Mouse (Mus musculus) liver, embryonic 13.5 days (tissue): Measurements from ENCODE around the gene Hydin. TPM values are rescaled to one million over a fixed set of nuclear protein-coding genes. Genes with fewer than 3 reads are reported as not detected.
A peak's percentile ranks its signal among the peaks of the same experiment; 100 is the strongest.
"Not testable (repeated sequence)": the region's sequence is repeated elsewhere in the genome, so short reads cannot be mapped to it uniquely, and the experiment has no call there.

Experiments
- ATAC-seq: fragments of 200-750 bp; cut with Nextera tagmentation; 2 replicates; pipeline ENCODE4 v1.8.0; 2017; ENCODE audit warnings: low read depth, mild to moderate bottlenecking, moderate number of reproducible peaks, moderate library complexity
- DNase-seq: peaks from one replicate; pipeline ENCODE4 v3.0.0; 2022
- H3K27ac ChIP-seq: fragments of 300-500 bp; sonication (generic); 2 replicates; pipeline ENCODE4 v1.5.1; 2015; ENCODE audit warnings: moderate library complexity, mild to moderate bottlenecking, inconsistent platforms
- H3K27me3 ChIP-seq: fragments of 300-500 bp; sonication (generic); 2 replicates; pipeline ENCODE4 v1.6.1; 2015; ENCODE audit warnings: mild to moderate bottlenecking, inconsistent platforms
- H3K36me3 ChIP-seq: fragments of 300-500 bp; sonication (generic); 2 replicates; pipeline ENCODE4 v1.6.1; 2015; ENCODE audit warnings: mild to moderate bottlenecking, inconsistent platforms
- H3K4me1 ChIP-seq: fragments of 300-500 bp; sonication (generic); replicated peaks from 2 replicates; pipeline ENCODE4 v1.6.1; 2015; ENCODE audit warnings: inconsistent platforms
- H3K4me2 ChIP-seq: fragments of 300-500 bp; sonication (generic); 2 replicates; pipeline ENCODE4 v1.6.1; 2015; ENCODE audit warnings: inconsistent platforms, mild to moderate bottlenecking, moderate library complexity
- H3K4me3 ChIP-seq: fragments of 300-500 bp; sonication (generic); replicated peaks from 2 replicates; pipeline ENCODE4 v1.5.1; 2015; ENCODE audit warnings: mild to moderate bottlenecking, inconsistent platforms
- H3K9ac ChIP-seq: fragments of 300-500 bp; sonication (generic); 2 replicates; pipeline ENCODE4 v1.6.1; 2015; ENCODE audit warnings: mild to moderate bottlenecking, inconsistent platforms
- H3K9me3 ChIP-seq: fragments of 300-500 bp; sonication (generic); replicated peaks from 2 replicates; pipeline ENCODE4 v1.6.1; 2016; ENCODE audit warnings: inconsistent platforms
- WGBS: fragments of 180-500 bp; shearing (Covaris S2); methylation state at CpG from one replicate; pipeline ENCODE4 v1.1.7; 2015; ENCODE audit not compliant: insufficient replicate concordance; 5-methylcytosine and 5-hydroxymethylcytosine counted together
- polyA plus RNA-seq: library from polyadenylated mRNA; unstranded; fragments of >200 nt; fragmentation: Nextera tagmentation; extraction: Ambion mirVana; gene quantifications from 2 replicates; pipeline ENCODE4 v1.2.1, GENCODE M21; 2015

The Hydin gene
- polyA plus RNA-seq, 1 experiment from 2014 or later, result 0.06 TPM

DNA sequence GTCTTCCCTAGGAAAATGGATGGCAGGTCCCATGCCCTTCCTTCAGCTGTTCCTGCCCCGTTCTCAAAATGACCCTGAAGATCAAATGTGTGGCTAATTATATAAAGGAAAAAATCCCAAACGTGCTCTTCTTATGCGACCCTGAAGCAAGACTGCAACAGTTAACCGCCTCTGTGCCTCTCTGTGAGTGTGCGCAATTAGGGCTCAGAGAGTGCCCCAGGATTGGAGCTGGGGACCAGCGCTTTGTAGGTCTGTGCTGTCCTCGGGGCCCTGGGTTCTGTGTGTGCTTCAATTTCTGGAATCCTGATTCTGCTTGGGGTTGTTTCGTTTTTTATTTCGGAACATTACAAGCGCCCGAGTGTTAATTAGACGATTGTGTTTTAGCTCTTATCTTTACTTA lies 491 bp downstream of the Hydin start:
- H3K27me3 ChIP-seq, result peaks cover 3% of the 10 kb centered on the region; the same call in 1 of the 2 replicates
- no peaks in the 10 kb centered on the region for H3K9me3 ChIP-seq
- ATAC-seq, result no peak

GRCm38 (mm10) chr8:110270659-110271058 lies 3.9 kb downstream of the Hydin start:
- Histone ChIP-seq H3K4me1 (no peaks in the 10 kb centered on the region), H3K36me3 (no peaks in the 10 kb centered on the region), H3K27ac (no peak overlapping the region), H3K4me3 (no peak overlapping the region), H3K27me3 (peaks cover 3% of the 10 kb centered on the region; the same call in 1 of the 2 replicates), H3K4me2 (no peak overlapping the region), H3K9ac (no peak overlapping the region), H3K9me3 (no peaks in the 10 kb centered on the region)
- ATAC-seq, result no peak
- DNase-seq, result no peak
- WGBS, result 64% methylated on average over 4 of the region's 4 CpGs

More for the DNA sequence above, 491 bp downstream of the Hydin start:
- Histone ChIP-seq H3K4me2 (peak overlapping the region; percentile 53), H3K9ac (no peak overlapping the region), H3K4me3 (peak overlapping the region; percentile 32), H3K27ac (no peak overlapping the region), H3K4me1 (no peaks in the 10 kb centered on the region), H3K36me3 (no peaks in the 10 kb centered on the region)
- no peak for DNase-seq
- WGBS, result 14% methylated on average over 12 of the region's 12 CpGs

- DNase-seq (no peak), ATAC-seq (no peak)
- Histone ChIP-seq H3K4me1 (no peaks in the 10 kb centered on the region), H3K27me3 (no peaks in the 10 kb centered on the region), H3K27ac (no peak overlapping the region), H3K4me2 (no peak overlapping the region), H3K9ac (no peak overlapping the region), H3K9me3 (no peaks in the 10 kb centered on the region), H3K36me3 (no peaks in the 10 kb centered on the region), H3K4me3 (no peak overlapping the region)
- 46% methylated on average over 2 of the region's 2 CpGs for WGBS
Observed at GRCm38 (mm10) chr8:110273394-110273793, 6.6 kb downstream of the Hydin start.

DNA sequence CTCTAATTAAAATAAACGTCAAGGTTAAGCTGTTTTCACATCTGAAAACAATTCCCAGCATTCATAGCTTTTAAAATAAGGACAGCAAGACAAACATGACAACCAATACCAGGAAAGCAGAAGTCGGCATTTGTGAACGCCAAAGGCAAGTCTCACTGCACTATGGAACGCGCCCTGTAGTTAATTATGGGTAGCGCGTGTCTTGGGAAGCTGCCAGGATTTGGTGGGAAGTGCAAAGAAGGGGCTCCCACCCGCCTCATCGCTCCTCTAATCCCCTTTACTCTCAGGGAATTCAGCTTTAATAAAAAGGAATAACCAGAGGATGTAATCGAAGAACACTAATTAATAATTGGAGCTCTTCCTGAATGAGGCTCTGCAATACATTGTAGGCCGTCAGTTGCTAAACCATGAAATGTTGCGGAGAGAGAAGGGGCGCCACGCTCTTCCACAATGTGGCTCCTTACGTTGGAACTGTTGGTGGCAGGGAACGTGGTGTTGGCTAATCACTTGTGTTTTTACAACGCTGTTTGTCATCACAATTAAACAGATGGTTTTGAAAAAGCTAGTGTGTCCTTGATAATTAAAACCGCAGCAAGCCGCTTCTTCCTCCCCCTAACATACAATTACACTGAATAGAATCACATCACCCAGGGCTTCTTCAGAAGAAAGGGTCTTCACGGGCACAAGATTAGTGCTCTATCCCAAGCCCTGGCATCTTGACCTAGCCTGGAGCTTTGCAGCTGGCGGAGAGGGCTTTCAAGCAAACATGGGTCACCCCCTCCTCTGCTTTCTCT lies 8.9 kb downstream of the Hydin start:
- no peak for ATAC-seq
- no peak overlapping the region for H3K9ac ChIP-seq
- H3K36me3 ChIP-seq, result no peaks in the 10 kb centered on the region
- H3K4me2 ChIP-seq, result no peak overlapping the region
- H3K27me3 ChIP-seq, result no peaks in the 10 kb centered on the region
- DNase-seq, result no peak
- no peaks in the 10 kb centered on the region for H3K9me3 ChIP-seq
- 73% methylated on average over 21 of the region's 21 CpGs for WGBS
- H3K4me3 ChIP-seq, result no peak overlapping the region
- no peak overlapping the region for H3K27ac ChIP-seq
- no peaks in the 10 kb centered on the region for H3K4me1 ChIP-seq

- DNase-seq (no peak), ATAC-seq (no peak)
- no peaks in the 10 kb centered on the region for H3K4me1 ChIP-seq
- 58% methylated on average over 1 of the region's 1 CpGs for WGBS
- H3K4me2 ChIP-seq, result no peak overlapping the region
- H3K4me3 ChIP-seq, result no peak overlapping the region
- H3K27me3 ChIP-seq, result no peaks in the 10 kb centered on the region
- no peak overlapping the region for H3K27ac ChIP-seq
- H3K36me3 ChIP-seq, result no peaks in the 10 kb centered on the region
- no peaks in the 10 kb centered on the region for H3K9me3 ChIP-seq
- H3K9ac ChIP-seq, result no peak overlapping the region
Observed at GRCm38 (mm10) chr8:110276259-110276560, 9.4 kb downstream of the Hydin start.

DNA sequence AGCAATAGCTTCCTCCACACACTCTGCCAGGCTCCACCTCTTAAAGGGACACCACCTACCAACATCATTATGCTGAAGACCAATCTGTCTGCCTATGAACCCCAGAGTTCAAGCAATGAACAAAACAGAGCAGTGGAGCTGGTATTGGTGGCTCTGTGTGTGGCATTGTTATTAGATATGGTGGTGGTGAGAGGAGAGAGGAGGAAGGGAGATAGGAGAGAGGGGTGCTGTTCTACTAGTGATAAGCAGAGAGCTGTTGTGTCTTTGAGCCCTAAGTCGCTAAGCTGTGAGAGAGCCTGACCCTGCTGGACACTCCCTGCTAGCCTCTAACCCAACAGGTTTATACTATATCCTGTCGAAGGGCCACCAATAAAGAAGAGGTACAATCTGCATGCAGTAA lies 45.9 kb downstream of the Hydin start:
- Histone ChIP-seq H3K4me1 (0 out of 2 replicates have a peak, but pooled peaks cover 9% of the 10 kb centered on the region), H3K27me3 (no peaks in the 10 kb centered on the region), H3K27ac (no peak overlapping the region), H3K4me2 (no peak overlapping the region), H3K36me3 (no peaks in the 10 kb centered on the region), H3K9ac (no peak overlapping the region), H3K4me3 (no peak overlapping the region), H3K9me3 (no peaks in the 10 kb centered on the region)
- 15% methylated on average over 2 of the region's 2 CpGs for WGBS
- ATAC-seq (peak; percentile 83), DNase-seq (peak; percentile 3)

DNA sequence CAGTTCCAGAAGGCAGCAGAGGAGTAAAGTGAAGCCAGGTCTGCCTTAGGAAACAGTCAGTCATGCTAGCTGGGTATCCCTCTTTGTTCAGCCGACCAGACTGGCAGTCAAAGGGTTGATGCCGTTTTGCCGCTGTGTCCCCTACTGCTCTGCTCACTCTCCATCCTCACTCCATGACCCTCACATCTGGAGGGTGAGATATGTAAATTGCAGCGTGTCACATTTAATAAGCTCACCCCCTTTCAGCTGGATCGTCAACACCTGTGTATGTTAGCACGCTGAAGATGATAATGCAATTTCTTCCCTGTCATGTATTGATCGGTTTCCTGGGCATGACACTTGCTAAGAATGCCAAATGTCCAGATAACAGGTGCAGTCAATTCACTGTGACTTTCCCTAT lies 49.0 kb downstream of the Hydin start:
- H3K27ac ChIP-seq, result no peak overlapping the region
- H3K27me3 ChIP-seq, result no peaks in the 10 kb centered on the region
- no peak overlapping the region for H3K4me2 ChIP-seq
- H3K36me3 ChIP-seq, result no peaks in the 10 kb centered on the region
- 62% methylated on average over 7 of the region's 7 CpGs for WGBS
- no peak overlapping the region for H3K9ac ChIP-seq
- no peak for ATAC-seq
- H3K4me3 ChIP-seq, result no peak overlapping the region
- H3K4me1 ChIP-seq, result 0 out of 2 replicates have a peak, but pooled peaks cover 9% of the 10 kb centered on the region
- no peak for DNase-seq
- H3K9me3 ChIP-seq, result no peaks in the 10 kb centered on the region

DNA sequence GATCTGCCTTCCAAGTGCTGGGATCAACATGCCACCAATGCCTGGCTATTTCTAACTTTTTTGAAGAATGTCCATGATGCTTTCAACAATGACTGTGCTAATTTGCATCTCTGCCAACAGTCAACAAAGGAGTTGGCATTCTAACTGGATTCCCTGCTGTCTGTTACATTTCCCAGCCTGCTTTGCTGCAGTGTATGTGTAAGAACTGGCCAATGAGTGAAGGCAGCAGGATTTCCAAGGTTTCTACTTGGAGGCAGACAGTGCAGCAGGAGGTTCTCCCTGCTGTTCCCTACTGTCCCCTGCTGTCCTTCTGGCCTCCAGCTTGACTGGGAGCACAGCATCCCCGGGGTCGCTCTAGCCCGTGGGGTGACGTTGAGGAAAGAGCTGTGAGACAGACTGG lies 52.8 kb downstream of the Hydin start:
- H3K4me2 ChIP-seq, result no peak overlapping the region
- WGBS, result 62% methylated on average over 4 of the region's 4 CpGs
- H3K4me1 ChIP-seq, result no peaks in the 10 kb centered on the region
- no peak overlapping the region for H3K27ac ChIP-seq
- DNase-seq, result no peak
- H3K9me3 ChIP-seq, result no peaks in the 10 kb centered on the region
- no peaks in the 10 kb centered on the region for H3K36me3 ChIP-seq
- no peak for ATAC-seq
- H3K4me3 ChIP-seq, result no peak overlapping the region
- H3K9ac ChIP-seq, result no peak overlapping the region
- no peaks in the 10 kb centered on the region for H3K27me3 ChIP-seq

DNA sequence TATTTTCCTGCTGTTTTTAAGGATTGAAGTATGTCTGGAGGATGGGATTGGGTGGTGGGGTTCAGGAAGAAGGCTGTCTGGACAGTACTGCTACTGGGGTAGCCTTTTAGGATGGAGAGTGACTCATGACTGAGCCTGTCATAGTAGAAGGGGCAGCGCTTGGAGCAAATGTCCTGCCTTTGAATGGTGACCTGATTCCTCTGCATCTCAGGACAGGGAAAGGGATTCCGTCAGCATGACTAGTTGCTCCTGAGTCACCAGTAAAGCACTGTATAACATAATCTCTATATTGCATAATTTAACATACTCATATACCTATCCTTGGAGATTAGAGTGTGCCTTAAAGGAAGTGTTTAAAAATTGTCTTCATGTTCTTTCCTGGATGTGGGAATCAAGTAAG lies 54.7 kb downstream of the Hydin start:
- Histone ChIP-seq H3K4me2 (no peak overlapping the region), H3K9me3 (no peaks in the 10 kb centered on the region), H3K36me3 (no peaks in the 10 kb centered on the region), H3K27ac (no peak overlapping the region), H3K9ac (no peak overlapping the region), H3K27me3 (no peaks in the 10 kb centered on the region), H3K4me3 (no peak overlapping the region), H3K4me1 (no peaks in the 10 kb centered on the region)
- 65% methylated on average over 2 of the region's 2 CpGs for WGBS
- no peak for DNase-seq
- no peak for ATAC-seq

DNA sequence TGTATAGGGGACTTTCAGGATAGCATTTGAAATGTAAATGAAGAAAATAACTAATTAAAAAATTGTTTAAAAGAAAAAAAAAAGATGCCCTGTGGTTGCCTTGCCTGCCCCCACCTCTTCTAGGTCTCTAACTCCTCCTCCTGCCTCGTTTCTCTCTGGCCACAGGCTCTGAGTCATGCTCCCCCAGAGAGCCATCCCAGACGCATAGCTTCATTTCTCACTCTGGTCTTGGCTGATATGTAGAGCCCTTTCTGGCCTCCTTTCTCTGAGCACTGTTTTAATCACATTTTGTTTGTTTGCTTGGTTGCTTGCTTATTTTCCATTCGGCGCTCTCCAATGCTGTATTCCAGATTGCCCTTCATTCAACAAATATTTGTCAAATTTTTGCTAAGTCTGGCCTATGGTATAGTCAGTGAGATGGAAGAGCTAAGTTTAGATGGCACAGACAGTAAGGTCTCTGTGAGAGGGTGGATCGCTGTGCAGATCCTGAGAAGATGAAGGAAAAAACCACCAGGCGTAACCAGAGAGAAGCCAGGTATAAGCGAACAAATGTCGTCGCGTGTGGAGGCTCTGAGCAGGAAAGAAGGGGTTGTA lies 57.3 kb downstream of the Hydin start:
- Histone ChIP-seq H3K27ac (no peak overlapping the region), H3K9me3 (no peaks in the 10 kb centered on the region), H3K4me1 (no peaks in the 10 kb centered on the region), H3K4me3 (no peak overlapping the region), H3K4me2 (no peak overlapping the region), H3K36me3 (no peaks in the 10 kb centered on the region), H3K9ac (no peak overlapping the region), H3K27me3 (no peaks in the 10 kb centered on the region)
- DNase-seq, result no peak
- WGBS, result 67% methylated on average over 10 of the region's 10 CpGs
- ATAC-seq, result no peak

DNA sequence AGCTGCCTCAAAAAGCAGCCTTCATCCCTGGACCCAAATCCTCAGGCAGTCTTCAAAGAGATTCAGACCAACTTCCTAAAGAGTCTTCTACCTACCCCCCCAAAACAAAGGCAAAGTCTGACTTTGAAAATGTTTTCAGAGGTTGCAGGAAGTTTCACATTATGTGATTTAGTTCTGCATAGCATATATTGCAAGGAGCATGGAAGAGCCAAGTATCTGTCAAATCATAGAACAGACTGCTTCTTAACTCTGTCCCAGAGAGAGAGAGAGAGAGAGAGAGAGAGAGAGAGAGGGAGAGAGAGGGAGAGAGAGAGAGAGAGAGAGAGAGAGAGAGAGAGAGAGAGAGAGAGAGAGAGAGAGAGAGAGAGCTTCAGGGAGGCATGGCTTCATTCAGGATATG lies 60.3 kb downstream of the Hydin start:
- not testable (repeated sequence) for ATAC-seq, H3K36me3 ChIP-seq, H3K27me3 ChIP-seq, H3K4me1 ChIP-seq, H3K9me3 ChIP-seq, H3K4me3 ChIP-seq, H3K27ac ChIP-seq, H3K4me2 ChIP-seq, H3K9ac ChIP-seq, DNase-seq

DNA sequence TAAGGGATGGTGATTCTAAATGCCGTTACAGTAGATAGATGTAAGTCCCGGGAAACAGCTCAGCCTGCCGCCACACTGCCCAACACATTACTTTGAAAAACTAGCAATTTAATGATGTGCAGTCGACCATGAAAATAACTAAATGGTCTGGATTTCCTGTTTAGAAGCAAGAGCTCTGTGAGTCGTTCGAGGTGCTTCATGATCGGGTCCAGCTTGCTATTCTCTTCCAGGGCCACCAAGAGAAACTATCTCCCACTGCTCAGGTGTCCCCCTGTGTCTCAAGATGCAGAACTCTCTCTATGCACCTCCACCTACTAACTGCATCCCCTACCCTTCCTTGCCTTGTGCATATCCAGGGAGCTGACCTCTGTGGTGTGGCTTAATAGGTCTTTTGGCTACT lies 66.6 kb downstream of the Hydin start:
- Histone ChIP-seq H3K27ac (no peak overlapping the region), H3K27me3 (no peaks in the 10 kb centered on the region), H3K9ac (no peak overlapping the region), H3K9me3 (no peaks in the 10 kb centered on the region), H3K4me3 (no peak overlapping the region), H3K36me3 (no peaks in the 10 kb centered on the region), H3K4me1 (no peaks in the 10 kb centered on the region), H3K4me2 (no peak overlapping the region)
- 66% methylated on average over 7 of the region's 7 CpGs for WGBS
- ATAC-seq (no peak), DNase-seq (no peak)
